Mouse (Mus musculus): ENCODE data around the gene Zfp658.

The Zfp658 gene

DNA sequence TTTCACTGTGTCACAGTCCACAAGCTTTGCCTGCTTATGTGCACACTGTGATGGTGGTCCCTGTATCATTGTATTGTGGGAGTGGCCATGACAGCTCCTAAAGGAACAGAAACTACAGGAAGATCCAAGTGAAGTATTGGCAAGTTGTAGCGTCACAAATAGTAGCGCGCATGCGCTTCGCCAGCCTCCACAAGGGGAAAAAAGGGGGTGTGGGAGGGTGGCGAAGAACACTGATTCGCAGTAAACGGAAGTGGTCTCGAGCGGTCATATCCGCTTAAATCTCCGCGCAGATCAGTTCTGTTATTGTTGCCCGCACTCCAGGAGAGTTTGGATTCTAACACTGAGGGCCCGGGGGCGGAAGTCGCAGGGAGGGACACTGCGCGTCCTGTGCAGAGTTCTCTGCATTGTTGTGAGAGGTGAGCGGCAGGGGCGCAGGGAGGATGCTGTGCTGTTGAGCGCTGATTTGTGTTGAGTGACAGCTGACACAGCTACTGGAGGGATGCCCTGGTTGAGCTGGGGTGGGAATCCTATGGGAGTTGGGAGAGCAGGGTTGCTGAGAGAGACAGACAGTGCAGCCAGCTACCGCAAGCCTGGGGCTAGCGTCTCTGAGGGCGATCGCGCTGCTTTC is at the start of gene Zfp658:
Zfp658 (plus strand) TSS at position 251 of the 628 bp plus-strand sequence.
- DNase-seq, result peak; percentile 88 to 91

DNA sequence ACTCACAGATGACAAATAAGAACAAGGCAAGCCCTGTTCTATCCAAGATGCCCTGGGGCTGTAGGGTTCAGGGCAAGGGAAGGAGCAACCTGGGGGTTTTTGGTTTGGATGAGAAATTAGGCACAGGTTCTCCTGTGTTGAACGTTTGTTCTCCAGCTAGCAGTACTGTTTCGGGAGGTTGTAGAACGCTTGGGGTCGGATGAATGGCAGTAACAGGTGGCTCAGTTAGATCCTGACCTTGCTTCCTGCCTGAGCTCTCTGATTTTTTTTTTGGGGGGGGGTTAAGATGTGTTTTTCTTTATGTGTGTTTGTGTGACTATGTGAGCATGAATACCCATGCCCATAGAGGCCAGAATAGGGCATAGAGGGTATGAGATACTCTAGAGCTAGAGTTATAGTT is 49.5 kb upstream of the Zfp658 start:
- no peak for DNase-seq

- no peak for DNase-seq
These were observed 47.0 kb upstream of the Zfp658 start for GRCm38 (mm10) chr7:43515076-43515475.

DNA sequence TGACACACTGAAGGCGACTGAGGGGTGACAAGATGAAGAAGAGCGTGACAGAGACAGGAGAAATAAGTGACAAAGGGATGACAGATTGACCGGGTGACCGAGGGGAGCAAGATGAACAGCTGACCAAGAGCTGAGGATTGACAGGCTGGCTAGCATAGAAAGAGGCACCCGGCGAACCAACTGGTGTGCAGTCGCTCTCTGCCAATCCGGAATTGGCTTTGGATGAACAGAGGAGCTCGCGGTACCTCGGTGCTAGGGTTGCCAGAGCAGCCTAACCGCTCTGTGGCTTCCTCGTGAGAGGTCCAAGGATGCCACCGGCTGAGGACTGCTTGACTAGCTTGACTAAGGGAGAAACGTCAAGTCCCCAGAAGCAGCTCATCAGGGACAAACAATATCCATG is 43.7 kb upstream of the Zfp658 start:
- no peak for DNase-seq

- no peak for DNase-seq
These were observed 39.3 kb upstream of the Zfp658 start for GRCm38 (mm10) chr7:43522776-43523175.

GRCm38 (mm10) chr7:43525313-43525712 is 36.7 kb upstream of the Zfp658 start:
- no peak for DNase-seq

DNA sequence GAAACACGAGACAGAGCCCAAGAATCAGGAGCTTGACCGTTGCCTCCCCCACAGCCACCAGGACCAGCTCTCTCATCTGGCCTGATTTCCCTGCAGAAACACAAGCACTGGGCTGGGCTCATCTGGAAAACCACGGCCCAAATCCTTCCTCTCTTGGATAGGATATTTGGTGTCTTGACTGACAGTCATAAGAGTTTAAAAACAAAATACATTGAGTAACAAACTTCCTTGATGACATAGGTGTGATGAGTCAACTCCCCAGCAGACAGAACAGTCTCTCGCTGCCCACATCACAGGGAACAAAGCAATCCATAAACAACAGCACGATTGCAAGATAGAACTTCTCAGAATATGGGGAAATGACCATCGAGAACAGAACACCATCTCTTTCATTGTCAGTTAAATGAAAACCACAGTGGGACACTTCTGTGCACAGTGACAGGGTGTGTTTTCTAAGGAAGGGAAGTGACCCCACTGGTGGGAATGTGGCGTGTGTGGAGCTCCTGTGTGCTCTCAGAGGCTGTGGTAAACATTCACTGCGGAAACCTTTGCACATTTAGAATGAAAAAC is 31.8 kb upstream of the Zfp658 start:
- DNase-seq, result no peak

GRCm38 (mm10) chr7:43532936-43533505 is 29.0 kb upstream of the Zfp658 start:
- no peak for DNase-seq

DNA sequence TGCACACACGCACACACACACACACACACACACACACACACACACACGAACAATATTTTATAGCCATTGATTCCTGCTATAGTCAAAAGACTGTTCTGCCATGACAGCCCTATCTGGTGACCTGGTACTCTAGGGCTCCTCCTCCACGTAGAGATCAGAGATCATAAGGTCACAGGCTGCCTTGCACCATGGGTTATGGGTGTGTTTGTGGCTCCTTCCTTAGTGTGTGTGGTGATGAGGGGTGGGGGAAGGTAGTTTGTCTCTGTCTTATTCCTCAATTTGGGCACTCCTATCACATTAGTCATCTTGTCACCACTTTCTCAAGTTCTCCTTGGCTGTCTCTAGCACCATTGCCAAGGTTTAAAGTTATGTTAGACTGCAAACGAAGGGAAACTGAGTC is 23.5 kb upstream of the Zfp658 start:
- DNase-seq, result no peak

- no peak for DNase-seq
These were observed 17.7 kb upstream of the Zfp658 start, which contains the start of gene Cd33 for GRCm38 (mm10) chr7:43544225-43544977. Cd33 (minus strand) TSS chr7:43544428.

GRCm38 (mm10) chr7:43545656-43546545 is 16.2 kb upstream of the Zfp658 start:
- no peak for DNase-seq

- no peak for DNase-seq
These were observed 14.4 kb upstream of the Zfp658 start for GRCm38 (mm10) chr7:43547666-43548065.

GRCm38 (mm10) chr7:43548206-43548605 is 13.8 kb upstream of the Zfp658 start:
- no peak for DNase-seq

DNA sequence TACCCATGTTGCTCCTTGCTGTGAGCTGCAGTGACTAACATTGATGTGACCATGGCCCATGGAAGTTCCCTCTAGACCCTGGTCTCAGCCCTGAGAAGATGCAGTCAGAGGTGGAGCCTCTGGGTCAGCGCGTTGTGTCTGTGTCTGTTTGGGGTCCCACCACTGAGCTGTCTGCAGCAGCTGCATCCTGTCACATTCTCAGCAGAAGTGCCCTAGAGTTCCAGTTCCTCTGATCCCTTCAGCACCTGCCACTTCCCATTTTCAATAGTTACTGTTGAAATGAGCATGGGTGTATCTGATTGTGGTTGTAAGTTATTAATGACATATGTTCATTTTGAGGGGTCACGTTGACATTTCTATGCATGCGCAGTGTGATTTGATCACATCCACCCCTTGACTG is 8.9 kb upstream of the Zfp658 start:
- no peak for DNase-seq

GRCm38 (mm10) chr7:43554550-43554949 is 7.5 kb upstream of the Zfp658 start:
- DNase-seq, result no peak

- DNase-seq, result no peak
These were observed 6.7 kb upstream of the Zfp658 start for GRCm38 (mm10) chr7:43555351-43555750.

DNA sequence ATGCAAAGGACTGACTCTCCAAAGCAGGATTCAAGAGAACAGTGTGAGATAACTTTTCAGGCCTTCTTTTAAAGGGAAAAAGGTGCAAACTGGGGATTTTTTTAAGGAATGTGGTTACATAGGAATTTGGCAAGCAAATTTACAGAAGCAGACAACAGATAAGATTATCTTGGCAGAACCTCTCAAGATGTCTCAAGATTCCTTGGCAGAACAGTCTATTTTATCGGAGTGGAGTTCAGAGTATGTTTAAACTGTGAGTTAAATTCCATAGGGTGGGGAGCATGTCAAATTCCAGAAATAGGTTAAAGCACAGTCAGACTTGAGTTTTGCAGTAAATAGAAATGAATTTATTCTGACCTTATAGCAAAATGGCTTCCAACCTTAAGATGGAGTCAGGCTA is 5.2 kb upstream of the Zfp658 start:
- DNase-seq, result no peak

DNA sequence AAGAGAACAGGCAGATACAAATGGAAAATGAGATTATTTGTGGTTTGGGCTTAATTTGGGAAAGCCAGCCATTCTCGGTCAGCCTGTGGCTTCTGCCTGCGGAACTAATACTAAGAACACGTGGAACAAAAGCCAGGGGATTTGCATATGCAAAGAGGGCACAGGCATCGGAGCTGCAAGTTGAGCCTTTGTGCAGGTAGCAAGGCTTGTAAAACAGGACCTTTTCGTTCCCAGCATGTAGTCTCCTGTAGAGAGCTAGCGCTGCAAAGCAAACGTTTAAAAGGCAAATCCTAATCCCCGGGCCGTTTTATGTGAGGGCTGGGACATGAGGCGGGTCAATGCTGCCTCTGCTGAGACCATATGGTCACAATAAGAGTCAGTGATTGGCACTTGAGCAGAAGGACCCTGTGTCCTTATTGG is 605 bp downstream of the Zfp658 start:
- peak in 1 of 2 experiments; percentile 46 for DNase-seq

DNA sequence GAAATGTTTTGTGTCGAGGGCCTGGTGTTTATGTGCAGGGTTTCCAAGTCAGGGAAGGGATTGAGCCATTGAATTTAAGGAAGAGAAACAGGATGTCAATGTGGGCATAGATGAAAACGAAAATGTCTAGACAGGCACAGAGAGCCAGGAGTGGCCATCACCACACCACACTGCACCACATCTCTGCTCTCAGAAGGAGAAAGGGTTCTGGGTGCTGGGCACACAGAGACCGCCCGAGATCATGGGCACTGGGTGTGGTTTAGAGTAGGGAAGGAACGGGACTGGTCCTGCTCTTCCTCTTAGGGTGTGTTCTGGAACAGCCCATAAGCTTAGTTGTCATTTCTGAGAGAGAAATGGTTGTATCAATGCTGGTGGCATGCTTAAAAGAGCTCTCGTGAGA is 1.2 kb downstream of the Zfp658 start:
- no peak for DNase-seq

DNA sequence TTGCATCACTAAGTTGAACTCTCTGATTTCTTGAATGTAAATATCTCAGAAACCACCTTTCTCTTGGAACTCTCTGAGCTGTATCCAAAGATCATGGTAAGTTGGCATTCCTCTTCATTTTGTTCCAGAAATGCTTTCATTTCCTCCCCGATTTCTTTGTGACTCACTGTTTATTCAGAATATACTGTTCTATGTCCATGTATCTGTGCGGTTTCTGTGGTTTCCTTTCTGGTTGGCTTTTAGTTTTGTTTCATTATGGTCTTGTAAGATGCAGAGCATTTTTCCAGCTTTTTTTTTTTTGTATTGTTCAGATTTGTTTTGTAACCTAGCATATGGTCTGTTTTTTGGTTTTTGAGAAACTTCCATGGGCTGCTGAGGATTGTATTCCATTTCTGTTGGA is 9.2 kb downstream of the Zfp658 start:
- DNase-seq, result no peak

- DNase-seq, result peak; percentile 91 to 97
These were observed 17.6 kb downstream of the Zfp658 start, which contains the start of gene Zfp719 for GRCm38 (mm10) chr7:43579440-43580171. Zfp719 (plus strand) TSS chr7:43579610.

DNA sequence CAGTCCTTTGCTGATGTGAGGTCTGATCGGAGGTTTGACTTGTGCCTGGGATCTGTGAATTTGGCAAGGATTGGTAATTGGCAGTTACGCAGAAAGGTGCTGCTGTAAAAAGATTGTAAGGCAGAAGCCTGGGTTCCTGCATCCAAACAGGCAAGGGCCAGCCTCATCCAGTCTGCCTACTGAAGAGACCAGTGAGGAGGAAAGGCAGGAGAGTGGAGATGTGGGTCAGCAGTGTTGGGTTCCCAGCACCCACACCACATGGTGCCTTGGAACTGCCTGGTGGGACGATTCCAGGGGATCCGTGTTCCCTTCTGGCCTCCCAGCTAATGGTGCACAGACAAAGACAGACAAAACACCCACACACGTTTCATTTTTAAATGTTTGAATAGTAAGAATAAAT is 18.5 kb downstream of the Zfp658 start:
- no peak for DNase-seq
